Mouse (Mus musculus) CH12.LX (cell line): ENCODE data around the gene Best1. TPM values are rescaled to one million over a fixed set of nuclear protein-coding genes. Genes with fewer than 3 reads are reported as not detected.

Experiments
- DNase-seq: peaks from one replicate; pipeline ENCODE4 v3.0.0-alpha.2; 2013; ENCODE audit errors: extremely low read depth
- H3K27ac ChIP-seq: 2 replicates; pipeline ENCODE4 v1.5.1; 2012; ENCODE audit warnings: low read depth, mild to moderate bottlenecking, control low read depth, moderate library complexity; ENCODE audit not compliant: insufficient read depth
- H3K27me3 ChIP-seq: replicated peaks from 2 replicates; pipeline ENCODE3; 2012; ENCODE audit warnings: inconsistent platforms
- H3K36me3 ChIP-seq, 2 experiments: replicated peaks in 1 of 2; 2 replicates each; pipeline versions ENCODE3 to v1.6.1; 2012; ENCODE audit warnings: inconsistent platforms in 1 of 2, low read length in 1 of 2, mild to moderate bottlenecking in 1 of 2, mixed read lengths in 1 of 2, moderate library complexity in 1 of 2; ENCODE audit not compliant: control insufficient read depth in 1 of 2, insufficient read depth in 1 of 2
- H3K4me1 ChIP-seq, 2 experiments: 2 replicates each; pipeline ENCODE4 v1.6.1; 2012; ENCODE audit warnings: inconsistent platforms in 1 of 2, moderate library complexity in 1 of 2; ENCODE audit not compliant: insufficient read depth in 2 of 2, control insufficient read depth in 1 of 2
- H3K4me2 ChIP-seq: 2 replicates; pipeline ENCODE4 v1.6.1; 2012; ENCODE audit warnings: low read depth, mild to moderate bottlenecking, control low read depth; ENCODE audit not compliant: poor library complexity, insufficient read depth, severe bottlenecking
- H3K4me3 ChIP-seq, 3 experiments: fragments of 150-350 bp in 1 of 3; sonication (generic) in 1 of 3; replicated peaks in 1 of 3; 2 replicates each; pipeline versions ENCODE3 to v1.5.1; 2011 to 2012; ENCODE audit warnings: low read depth in 2 of 3, low read length in 2 of 3, mild to moderate bottlenecking in 2 of 3, moderate library complexity in 2 of 3, control low read depth in 1 of 3, improper control_type of control experiment in 1 of 3, inconsistent platforms in 1 of 3, mixed read lengths in 1 of 3; ENCODE audit not compliant: poor library complexity in 1 of 3
- H3K79me2 ChIP-seq: replicated peaks from 2 replicates; pipeline ENCODE4 v1.6.1; 2012; ENCODE audit warnings: mild to moderate bottlenecking, moderate library complexity; ENCODE audit not compliant: control insufficient read depth, poor library complexity, insufficient read depth, severe bottlenecking; ENCODE audit errors: extremely low read depth
- H3K9ac ChIP-seq: 2 replicates; pipeline ENCODE4 v1.6.1; 2012; ENCODE audit warnings: low read depth, mild to moderate bottlenecking, control low read depth, moderate library complexity; ENCODE audit not compliant: insufficient read depth
- H3K9me3 ChIP-seq: replicated peaks from 2 replicates; pipeline ENCODE3; 2012; ENCODE audit warnings: low read length, inconsistent platforms, mixed read lengths
- ELF1 ChIP-seq: IDR thresholded peaks from 2 replicates; pipeline ENCODE4 v1.6.1; 2014; ENCODE audit warnings: low read depth, mild to moderate bottlenecking, inconsistent platforms, low read length, improper control_type of control experiment
- GABPA ChIP-seq: IDR thresholded peaks from 2 replicates; pipeline ENCODE4 v1.6.1; 2012; ENCODE audit warnings: low read depth, low read length, improper control_type of control experiment, inconsistent platforms; ENCODE audit not compliant: insufficient replicate concordance
- HCFC1 ChIP-seq: IDR thresholded peaks from 2 replicates; pipeline ENCODE4 v1.6.1; 2012; ENCODE audit warnings: low read depth, mild to moderate bottlenecking, inconsistent platforms, low read length, improper control_type of control experiment
- JUN ChIP-seq: IDR thresholded peaks from 2 replicates; pipeline ENCODE4 v1.6.1; 2011; ENCODE audit warnings: low read depth, mild to moderate bottlenecking, low read length, improper control_type of control experiment, moderate library complexity; ENCODE audit not compliant: insufficient read depth
- KAT2A ChIP-seq: IDR thresholded peaks from 2 replicates; pipeline ENCODE4 v1.6.1; 2012; ENCODE audit warnings: low read length, improper control_type of control experiment, inconsistent platforms; ENCODE audit not compliant: insufficient replicate concordance
- MEF2A ChIP-seq: IDR thresholded peaks from 2 replicates; pipeline ENCODE4 v1.6.1; 2014; ENCODE audit warnings: low read depth, mild to moderate bottlenecking, inconsistent platforms, low read length, improper control_type of control experiment, borderline replicate concordance
- MXI1 ChIP-seq: IDR thresholded peaks from 2 replicates; pipeline ENCODE4 v1.6.1; 2011; ENCODE audit warnings: mild to moderate bottlenecking, low read depth, low read length, improper control_type of control experiment
- MYC ChIP-seq: IDR thresholded peaks from 2 replicates; pipeline ENCODE4 v1.6.1; 2011; ENCODE audit warnings: low read depth, mild to moderate bottlenecking, improper control_type of control experiment, low read length
- NELFE ChIP-seq: IDR thresholded peaks from 2 replicates; pipeline ENCODE4 v1.6.1; 2011; ENCODE audit warnings: low read depth, low read length, improper control_type of control experiment
- POLR2A ChIP-seq: IDR thresholded peaks from 2 replicates; pipeline ENCODE4 v1.6.1; 2011; ENCODE audit warnings: low read depth, mild to moderate bottlenecking, improper control_type of control experiment, low read length
- POLR2AphosphoS2 ChIP-seq: IDR thresholded peaks from 2 replicates; pipeline ENCODE4 v1.6.1; 2011; ENCODE audit warnings: low read depth, low read length, improper control_type of control experiment
- UBTF ChIP-seq: IDR thresholded peaks from 2 replicates; pipeline ENCODE4 v1.6.1; 2012; ENCODE audit warnings: low read depth, mild to moderate bottlenecking, inconsistent platforms, low read length, improper control_type of control experiment, moderate library complexity
- dilution Hi-C: fragments of 300-500 bp; cut with MboI; formaldehyde crosslinking; loops from 2 replicates; pipeline ENCODE4 v1.14.3; 2020; ENCODE audit warnings: low sequenced_read_pairs; ENCODE audit not compliant: extremely low pct_unique_long_range_greater_than_20kb, extremely low pct_ligation_motif_present
- in situ Hi-C: fragments of 300-500 bp; cut with MboI; formaldehyde crosslinking; loops from 3 replicates; pipeline ENCODE4 v1.14.3; 2019; ENCODE audit warnings: low sequenced_read_pairs, low pct_ligation_motif_present, low pct_unique_long_range_greater_than_20kb, mixed read lengths
- polyA plus RNA-seq: library from polyadenylated mRNA; unstranded; fragments of >175 nt; gene quantifications from 2 replicates; pipeline ENCODE4 v1.2.1, GENCODE M21; 2012; ENCODE audit warnings: low read depth; ENCODE audit not compliant: insufficient read length
- total RNA-seq, 2 experiments: library from RNA; depleted of rRNA; stranded (reverse); fragments of 300-350 nt in 1 of 2; fragments of >200 nt in 1 of 2; gene quantifications; 2 replicates each; pipeline ENCODE4 v1.2.3; 2012 to 2014

The Best1 gene
- total and polyA plus RNA-seq, 3 experiments, result 0.13 TPM; not detected in 2

DNA sequence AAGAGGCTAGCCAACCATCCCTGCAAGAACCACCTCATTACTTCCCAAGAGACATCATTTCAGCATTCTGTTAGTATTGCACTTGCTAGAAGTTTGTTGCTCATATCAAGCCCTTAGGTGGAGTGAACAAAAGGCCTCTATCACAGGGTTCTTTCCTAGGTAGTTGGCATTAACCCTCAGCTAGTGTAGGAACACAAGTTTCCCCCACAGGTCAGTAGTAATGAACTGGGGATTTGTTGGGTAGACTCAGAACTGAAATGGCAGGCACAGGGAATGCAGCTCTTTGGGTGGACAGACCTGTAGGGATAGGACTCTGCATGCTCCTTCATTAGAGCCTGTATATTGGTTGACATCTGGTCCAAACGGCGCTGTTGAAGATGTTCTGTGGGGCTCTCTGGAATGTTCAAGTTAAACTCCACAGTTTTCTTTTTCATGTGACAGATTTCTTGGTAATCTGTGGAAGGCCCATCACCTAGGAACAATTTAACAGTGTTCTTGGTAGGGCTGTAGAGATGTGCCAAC is 15.5 kb downstream of the Best1 start:
- no peak overlapping the region for H3K9ac ChIP-seq
- dilution Hi-C loops, result no loop called here
- H3K27ac ChIP-seq, result no peak overlapping the region
- peaks cover 23 to 37% of the 10 kb centered on the region in 2 experiments for H3K36me3 ChIP-seq
- no peak for DNase-seq
- H3K9me3 ChIP-seq, result no peaks in the 10 kb centered on the region
- H3K79me2 ChIP-seq, result peaks cover 18% of the 10 kb centered on the region
- H3K4me1 ChIP-seq, result peaks cover 13 to 57% of the 10 kb centered on the region in 2 experiments
- peak; percentile 90 for TF ChIP-seq POLR2AphosphoS2
- no peak for TF ChIP-seq MXI1
- TF ChIP-seq POLR2A, result peak; percentile 35; the same call in 1 of the 2 replicates
- no peak for TF ChIP-seq HCFC1
- TF ChIP-seq NELFE, result no peak
- TF ChIP-seq, all 38 proteins: peak for 2
- Histone ChIP-seq H3K4me2 (no peak overlapping the region), H3K27me3 (no peaks in the 10 kb centered on the region), H3K4me3 (no peak overlapping the region)
- in situ Hi-C loops, result no loop called here

DNA sequence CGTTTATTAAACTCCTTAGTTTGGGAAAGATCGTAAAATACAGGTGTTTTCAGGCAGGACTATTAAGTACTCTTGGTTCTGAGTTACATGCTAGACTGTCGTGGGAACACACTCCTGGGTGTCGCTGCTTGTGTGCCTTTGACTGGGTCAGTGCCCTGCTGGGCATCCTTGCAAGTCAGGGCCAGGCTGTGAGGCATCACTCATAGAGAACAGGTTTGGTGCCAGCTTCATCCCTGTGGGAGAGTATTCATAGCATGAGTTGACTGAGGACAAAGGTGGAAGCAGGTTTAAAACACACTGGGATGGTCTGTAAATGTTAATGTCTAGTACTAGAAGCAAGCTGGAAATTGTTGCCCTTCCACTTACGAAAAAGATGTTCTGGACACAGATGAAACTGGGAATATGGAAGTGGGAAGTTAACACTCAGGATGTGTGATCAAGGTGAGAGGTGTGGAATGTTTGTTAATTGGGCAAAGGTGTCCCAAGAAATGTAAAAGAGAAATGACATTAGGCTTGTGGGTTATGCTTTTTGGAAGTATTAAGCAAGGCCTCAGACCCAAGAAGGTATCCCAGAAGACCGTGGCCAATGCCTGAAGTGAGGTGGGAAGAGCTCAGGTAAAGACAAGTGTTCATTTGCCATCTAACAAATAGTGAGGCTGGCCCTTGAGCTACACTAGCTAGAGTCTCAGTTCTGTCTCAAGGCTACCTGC is 16.1 kb downstream of the Best1 start:
- H3K4me1 ChIP-seq, result peaks cover 12 to 60% of the 10 kb centered on the region in 2 experiments
- no peaks in the 10 kb centered on the region for H3K9me3 ChIP-seq
- no peak overlapping the region for H3K4me2 ChIP-seq
- peaks cover 23 to 37% of the 10 kb centered on the region in 2 experiments for H3K36me3 ChIP-seq
- in situ Hi-C loops, result no loop called here
- no peak overlapping the region for H3K27ac ChIP-seq
- H3K9ac ChIP-seq, result no peak overlapping the region
- no peak overlapping the region for H3K4me3 ChIP-seq
- no peak for DNase-seq
- dilution Hi-C loops, result no loop called here
- no peak for TF ChIP-seq GABPA
- peaks cover 18% of the 10 kb centered on the region for H3K79me2 ChIP-seq
- H3K27me3 ChIP-seq, result no peaks in the 10 kb centered on the region

DNA sequence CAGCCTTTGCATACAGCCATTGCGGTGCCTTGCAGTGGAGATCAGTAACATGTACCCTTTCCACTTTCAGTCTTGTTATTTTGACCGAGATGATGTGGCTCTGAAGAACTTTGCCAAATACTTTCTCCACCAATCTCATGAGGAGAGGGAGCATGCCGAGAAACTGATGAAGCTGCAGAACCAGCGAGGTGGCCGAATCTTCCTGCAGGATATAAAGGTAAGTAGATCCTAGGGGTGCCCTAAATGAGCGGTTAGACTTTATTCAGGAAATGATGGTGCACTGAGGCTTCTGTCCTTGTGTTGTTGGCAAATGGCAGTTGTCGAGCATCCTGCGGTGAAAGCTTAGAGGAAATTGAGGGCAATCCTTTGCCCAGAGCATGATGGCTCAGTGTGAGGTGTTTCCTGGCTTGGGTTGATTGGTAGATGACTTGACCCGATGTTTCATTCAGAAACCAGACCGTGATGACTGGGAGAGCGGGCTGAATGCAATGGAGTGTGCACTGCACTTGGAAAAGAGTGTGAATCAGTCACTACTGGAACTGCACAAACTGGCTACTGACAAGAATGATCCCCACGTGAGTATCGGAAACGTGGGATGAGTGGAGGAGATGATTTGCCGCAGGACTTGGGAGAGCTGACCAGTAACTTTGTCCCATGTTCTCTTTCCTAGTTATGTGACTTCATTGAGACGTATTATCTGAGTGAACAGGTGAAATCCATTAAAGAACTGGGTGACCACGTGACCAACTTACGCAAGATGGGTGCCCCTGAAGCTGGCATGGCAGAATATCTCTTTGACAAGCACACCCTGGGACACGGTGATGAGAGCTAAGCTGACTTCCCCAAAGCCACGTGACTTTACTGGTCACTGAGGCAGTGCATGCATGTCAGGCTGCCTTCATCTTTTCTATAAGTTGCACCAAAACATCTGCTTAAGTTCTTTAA is 17.1 kb downstream of the Best1 start:
- H3K79me2 ChIP-seq, result peaks cover 18% of the 10 kb centered on the region
- no peak for DNase-seq
- H3K27ac ChIP-seq, result no peak overlapping the region
- peaks cover 10 to 55% of the 10 kb centered on the region in 2 experiments for H3K4me1 ChIP-seq
- H3K4me2 ChIP-seq, result peak overlapping the region; percentile 83
- in situ Hi-C loops (loop anchor here (5.0 kb wide), 1 partner anchor 57 kb away; no protein-coding TSS in a partner anchor), dilution Hi-C loops (no loop called here)
- H3K4me3 ChIP-seq, result peak overlapping the region; percentile 70 to 99 (median 93)
- peaks cover 23 to 37% of the 10 kb centered on the region in 2 experiments for H3K36me3 ChIP-seq
- H3K9ac ChIP-seq, result peak overlapping the region; percentile 95; the same call in 1 of the 2 replicates
- H3K9me3 ChIP-seq, result no peaks in the 10 kb centered on the region
- H3K27me3 ChIP-seq, result no peaks in the 10 kb centered on the region
- TF ChIP-seq KAT2A (no peak), MYC (no peak), MEF2A (no peak), JUN (no peak), ELF1 (no peak), POLR2AphosphoS2 (no peak), UBTF (no peak), GABPA (no peak)
- TF ChIP-seq, all 38 proteins: peak for 0
